In genomic region chrX:106602574-106603258, GRCm38 (mm10) we compare ENCODE assay signal across 8 mouse cellular contexts. TPM values are rescaled to one million over a fixed set of nuclear protein-coding genes. Genes with fewer than 3 reads are reported as not detected.
DNase-seq lines count a peak whose midpoint lies in the region; ATAC-seq and TF ChIP-seq lines count a peak whose summit lies in the region.

No protein-coding gene starts in this region.

- no peak for ATAC-seq in limb, embryonic 11.5 days (ENCODE audit: insufficient number of reproducible peaks, low FRiP score, low TSS enrichment, low read depth)
- no peak for ATAC-seq in neural tube, embryonic 15.5 days (ENCODE audit: low FRiP score)

- H3K79me2 ChIP-seq in liver, adult 2 months (ENCODE audit: control insufficient read depth, insufficient read depth, low read length) = no peaks in the 10 kb centered on the region

- H3K9me3 ChIP-seq in limb, embryonic 11.5 days (ENCODE audit: control insufficient read depth, low read length) = no peaks in the 10 kb centered on the region
- H3K9me3 ChIP-seq in neural tube, embryonic 15.5 days (replicated peaks) = no peaks in the 10 kb centered on the region

- H3K36me3 ChIP-seq in liver, adult 2 months (ENCODE audit: control insufficient read depth, insufficient read depth, low read length) = no peaks in the 10 kb centered on the region
- no peaks in the 10 kb centered on the region for H3K36me3 ChIP-seq in limb, embryonic 11.5 days (ENCODE audit: control insufficient read depth, insufficient read depth, low read length)
- H3K36me3 ChIP-seq in neural tube, embryonic 15.5 days = no peaks in the 10 kb centered on the region

- H3K4me2 ChIP-seq in limb, embryonic 11.5 days (ENCODE audit: low read depth, severe bottlenecking) = peak overlapping the region; percentile 20; the same call in 1 of the 2 replicates
- peak overlapping the region; percentile 25 for H3K4me2 ChIP-seq in neural tube, embryonic 15.5 days

- H3K4me3 ChIP-seq in liver, adult 2 months (ENCODE audit: insufficient read depth, low read depth, low read length) = peak overlapping the region; percentile 40
- 0 out of 2 replicates have a peak overlapping the region, but pooled peaks have one; percentile 15 for H3K4me3 ChIP-seq in cortical plate, adult 2 months (ENCODE audit: insufficient read depth, low read length)
- H3K4me3 ChIP-seq in limb, embryonic 11.5 days (ENCODE audit: low read depth, low read length) = no peak overlapping the region
- H3K4me3 ChIP-seq in neural tube, embryonic 15.5 days (replicated peaks) = no peak overlapping the region

- no peak overlapping the region for H3K9ac ChIP-seq in liver, adult 2 months (ENCODE audit: low read depth, low read length)
- H3K9ac ChIP-seq in limb, embryonic 11.5 days (ENCODE audit: low read length) = no peak overlapping the region
- H3K9ac ChIP-seq in neural tube, embryonic 15.5 days (replicated peaks) = no peak overlapping the region

- H3K27me3 ChIP-seq in liver, adult 2 months (ENCODE audit: control insufficient read depth, insufficient read depth, low read length) = no peaks in the 10 kb centered on the region
- no peaks in the 10 kb centered on the region for H3K27me3 ChIP-seq in limb, embryonic 11.5 days (ENCODE audit: control insufficient read depth, insufficient read depth, low read length)
- no peaks in the 10 kb centered on the region for H3K27me3 ChIP-seq in neural tube, embryonic 15.5 days (replicated peaks)

- WGBS in liver, adult 2 months = 9% methylated on average over 9 of the region's 9 CpGs
- 19% methylated on average over 9 of the region's 9 CpGs for WGBS in limb, embryonic 11.5 days
- WGBS in neural tube, embryonic 15.5 days = 24% methylated on average over 9 of the region's 9 CpGs

- no peaks in the 10 kb centered on the region for H3K4me1 ChIP-seq in liver, adult 2 months (ENCODE audit: control insufficient read depth, insufficient read depth, low read length)
- H3K4me1 ChIP-seq in cortical plate, adult 2 months (ENCODE audit: control insufficient read depth, insufficient read depth, low read length) = no peaks in the 10 kb centered on the region
- H3K4me1 ChIP-seq in limb, embryonic 11.5 days (ENCODE audit: control insufficient read depth, insufficient read depth, low read length) = no peaks in the 10 kb centered on the region
- H3K4me1 ChIP-seq in neural tube, embryonic 15.5 days = no peaks in the 10 kb centered on the region

- H3K27ac ChIP-seq in liver, adult 2 months (replicated peaks; ENCODE audit: insufficient read depth, low read depth, low read length) = no peak overlapping the region
- no peak overlapping the region for H3K27ac ChIP-seq in cortical plate, adult 2 months (ENCODE audit: insufficient read depth, low read length)
- no peak overlapping the region for H3K27ac ChIP-seq in limb, embryonic 11.5 days (replicated peaks; ENCODE audit: low read depth, low read length)
- H3K27ac ChIP-seq in neural tube, embryonic 15.5 days (replicated peaks) = no peak overlapping the region

- no peak for TF ChIP-seq CTCF in liver, adult 2 months (IDR thresholded peaks at IDR 0.05; ENCODE audit: low read depth, low read length)
- no peak for TF ChIP-seq CTCF in cortical plate, adult 2 months (IDR thresholded peaks at IDR 0.05; ENCODE audit: extremely low read depth, insufficient read depth, low read length)

- no peak for DNase-seq in liver, adult 2 months (ENCODE audit: extremely low read depth, low read depth, low spot score)
- no peak for DNase-seq in liver
- DNase-seq in limb, embryonic 11.5 days (ENCODE audit: low spot score) = peak; percentile 23
- no peak for DNase-seq in right cerebral cortex, adult 18-20 months
- no peak for DNase-seq in spleen, postnatal 10 days (ENCODE audit: low spot score in 2 of 2)
- DNase-seq in adrenal gland, postnatal 14 days = no peak

- TF ChIP-seq POLR2A in liver, adult 2 months (IDR thresholded peaks at IDR 0.05; ENCODE audit: extremely low read depth, insufficient read depth, low read length) = no peak
- no peak for TF ChIP-seq POLR2A in cortical plate, adult 2 months (IDR thresholded peaks at IDR 0.05; ENCODE audit: extremely low read depth, insufficient read depth, low read length)

RNA-seq across cellular contexts. Expression of gene Cysltr1, which starts 0.8 kb away (rescaled TPM):
- 1.1 and 1.6 TPM in 2 replicates for total RNA-seq in liver, adult 2 months (2014; rRNA removed)
- 0.14 and 0.53 TPM in 2 replicates for polyA plus RNA-seq in liver, adult 2 months (2012; rRNA removed)
- 0.77 and 0.85 TPM in 2 replicates for polyA plus RNA-seq in cortical plate, adult 2 months (2012; rRNA removed)
- 1.0 and 1.3 TPM in 2 replicates for polyA plus RNA-seq in limb, embryonic 11.5 days (2014; fragmentation: Nextera tagmentation; extraction: Ambion mirVana)
- polyA plus RNA-seq in neural tube, embryonic 15.5 days (2015; fragmentation: Nextera tagmentation; extraction: Ambion mirVana) = 0.61 and 2.2 TPM in 2 replicates
- 0.33 and 0.86 TPM in 2 replicates for total RNA-seq in adrenal gland, postnatal 14 days (2021)

RNA-seq across cellular contexts. Expression of gene Gm5127, which starts 19.7 kb away (rescaled TPM):
- total RNA-seq in liver, adult 2 months (2014; rRNA removed) = not detected in 2 replicates
- not detected in 2 replicates for polyA plus RNA-seq in liver, adult 2 months (2012; rRNA removed)
- polyA plus RNA-seq in cortical plate, adult 2 months (2012; rRNA removed) = 0.28 and 0.48 TPM in 2 replicates
- polyA plus RNA-seq in limb, embryonic 11.5 days (2014; fragmentation: Nextera tagmentation; extraction: Ambion mirVana) = 0.24 and 0.40 TPM in 2 replicates
- 0.10 and 0.43 TPM in 2 replicates for polyA plus RNA-seq in neural tube, embryonic 15.5 days (2015; fragmentation: Nextera tagmentation; extraction: Ambion mirVana)
- total RNA-seq in adrenal gland, postnatal 14 days (2021) = not detected in 2 replicates

Comparison
In these comparisons a context has a peak if more than half of its experiments do, and no peak if none do; other contexts are left out.
1. H3K4me3 ChIP-seq: peak in liver, adult 2 months (single experiment) and cortical plate, adult 2 months (single experiment); none in limb, embryonic 11.5 days (single experiment) and neural tube, embryonic 15.5 days (single experiment).